Mouse (Mus musculus): Measurements from ENCODE around the gene Dlst.
A peak's percentile ranks its signal among the peaks of the same experiment; 100 is the strongest.

The Dlst gene

DNA sequence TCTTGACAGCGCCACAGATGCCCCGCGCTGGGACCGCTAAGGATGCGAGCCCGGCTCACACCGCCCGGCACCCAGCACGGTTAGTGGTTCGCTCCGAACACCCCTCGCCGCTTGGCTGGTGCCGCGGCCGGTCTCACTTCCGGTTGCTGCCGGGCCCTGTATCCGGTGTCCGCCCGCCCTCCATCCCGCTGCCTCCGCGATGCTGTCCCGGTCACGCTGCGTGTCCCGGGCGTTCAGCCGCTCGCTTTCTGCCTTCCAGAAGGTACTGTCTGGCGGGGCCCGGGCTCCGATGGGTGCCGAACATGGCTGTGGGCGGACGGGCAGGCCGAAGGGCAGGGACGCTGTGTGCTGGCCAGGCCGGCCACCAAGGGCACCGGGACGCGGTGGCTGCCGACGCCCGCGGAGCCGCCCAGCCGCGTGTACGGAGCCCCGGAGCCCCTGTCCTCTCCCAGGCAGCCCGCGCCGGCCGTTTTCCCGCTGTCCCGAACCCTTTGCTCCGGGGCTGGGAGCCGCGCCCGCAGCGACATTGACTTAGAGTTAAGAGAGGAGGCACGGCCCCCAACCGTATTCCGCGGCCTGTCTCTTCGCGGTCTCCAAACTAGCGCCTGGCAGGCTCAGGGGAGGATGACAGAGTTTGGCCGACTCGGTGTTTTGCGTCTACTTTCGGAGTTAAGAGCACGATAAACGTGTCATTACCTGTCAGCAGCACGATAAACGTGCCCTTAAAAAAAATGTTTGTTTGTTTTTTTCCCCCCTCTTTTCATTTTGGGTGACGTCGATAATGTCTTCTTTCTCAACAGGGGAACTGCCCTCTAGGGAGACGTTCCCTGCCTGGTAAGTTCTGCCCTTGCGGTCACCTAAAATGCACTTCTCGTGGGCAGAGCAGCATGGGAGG lies at the start of gene Dlst, which contains the start of gene Prox2:
Gene Dlst (plus strand): TSS at position 136 of the 895 bp plus-strand sequence.
Gene Prox2 (minus strand): TSS at position 62 of the 895 bp plus-strand sequence.
- DNase-seq (ENCODE audit: low spot score in 2 of 2), result peak; percentile 93

DNA sequence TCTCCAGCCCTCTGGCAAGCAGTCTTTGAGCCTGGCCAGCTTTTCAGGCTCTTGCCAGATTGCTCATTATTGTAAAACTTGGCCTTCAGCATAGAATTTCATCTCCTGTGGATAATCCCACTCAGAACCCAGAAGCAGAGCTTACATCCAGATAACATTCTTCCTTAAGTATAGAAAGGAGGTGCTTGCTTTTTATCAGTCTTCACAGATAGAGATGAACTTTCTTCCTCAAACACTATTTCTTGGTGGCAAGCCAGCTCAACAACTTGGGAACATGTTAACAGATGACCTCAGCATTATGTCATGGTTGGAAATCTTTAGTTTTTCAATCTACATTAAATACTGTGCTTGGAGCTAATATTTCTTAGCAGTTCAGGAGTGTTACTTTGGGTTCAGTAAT lies 39.6 kb upstream of the Dlst start:
- DNase-seq (ENCODE audit: low spot score in 2 of 2), result no peak

DNA sequence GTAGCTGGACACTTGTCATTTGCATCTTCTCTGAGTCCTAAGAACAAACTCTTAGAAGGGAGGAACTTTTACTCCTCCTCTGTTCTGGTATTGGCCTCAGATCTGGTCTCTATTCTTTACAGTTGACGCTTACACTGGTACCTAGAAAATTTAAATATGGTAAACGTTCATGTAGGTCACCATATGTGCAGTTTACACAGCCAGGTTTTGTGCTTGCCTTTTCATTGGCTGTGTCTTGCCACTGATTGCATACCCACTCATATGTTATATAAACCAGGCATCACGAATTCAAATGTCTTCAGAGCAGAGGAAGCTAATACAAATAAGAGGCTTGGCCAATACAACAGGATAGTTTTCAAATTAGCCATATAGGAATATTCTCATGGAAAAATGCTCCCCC lies 33.5 kb upstream of the Dlst start:
- DNase-seq (ENCODE audit: low spot score in 2 of 2), result no peak

DNA sequence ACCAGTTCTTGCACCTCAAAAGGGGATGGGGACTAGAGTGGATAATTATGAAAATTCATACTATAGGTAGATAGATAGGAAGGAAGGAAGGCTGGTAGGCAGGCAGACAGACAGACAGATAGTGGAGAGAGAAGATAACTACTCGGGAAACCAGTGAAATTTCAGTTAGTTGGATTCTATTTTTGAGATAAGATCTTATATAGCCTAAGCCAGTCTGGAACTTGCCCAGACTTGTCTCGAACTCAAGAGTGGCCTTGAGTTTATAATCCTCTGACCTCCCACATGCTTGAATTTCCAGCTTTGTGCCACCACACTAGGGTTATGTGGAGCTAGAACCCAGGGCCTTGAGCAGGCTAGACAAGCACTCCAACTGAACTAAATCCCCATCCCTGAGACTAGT lies 26.4 kb upstream of the Dlst start:
- no peak for DNase-seq (ENCODE audit: low spot score in 2 of 2)

DNA sequence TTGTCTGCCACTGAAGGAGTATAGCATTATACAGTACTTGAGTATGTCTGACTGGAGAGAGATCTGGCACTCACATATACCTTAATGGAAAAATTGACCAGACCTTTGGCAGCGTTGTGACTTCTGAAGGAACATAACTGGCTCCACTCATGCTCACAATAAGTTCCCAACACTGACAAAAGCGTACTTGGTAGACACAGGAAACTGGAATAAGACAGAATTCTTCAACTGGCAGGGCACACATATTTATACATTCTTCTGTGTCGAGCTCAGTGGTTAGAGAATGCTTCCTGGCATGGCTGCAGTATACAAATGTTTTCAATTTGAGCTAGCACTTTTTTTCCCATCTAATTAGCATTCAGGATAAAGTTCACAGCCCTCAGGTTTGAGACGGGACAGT lies 25.7 kb upstream of the Dlst start:
- no peak for DNase-seq (ENCODE audit: low spot score in 2 of 2)

DNA sequence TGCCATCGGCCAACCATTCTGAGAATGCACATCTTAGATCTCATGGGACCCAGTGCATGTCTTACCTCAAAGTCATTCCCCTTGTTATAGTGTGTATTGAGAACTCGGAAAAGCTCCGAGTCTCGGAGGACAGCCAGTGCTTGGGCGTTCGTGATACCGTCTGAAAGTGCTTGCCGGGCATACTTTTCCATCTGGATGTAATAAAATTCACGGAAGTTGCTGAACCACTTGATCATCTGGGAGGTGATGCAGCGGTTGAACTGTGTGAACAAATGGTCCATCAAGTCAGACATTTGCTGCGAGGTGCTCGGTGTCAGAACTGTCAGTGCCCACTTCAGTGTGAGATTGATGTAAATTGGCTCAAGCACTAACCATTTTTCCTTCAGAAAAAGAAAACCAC lies 22.8 kb upstream of the Dlst start:
- no peak for DNase-seq (ENCODE audit: low spot score in 2 of 2)

DNA sequence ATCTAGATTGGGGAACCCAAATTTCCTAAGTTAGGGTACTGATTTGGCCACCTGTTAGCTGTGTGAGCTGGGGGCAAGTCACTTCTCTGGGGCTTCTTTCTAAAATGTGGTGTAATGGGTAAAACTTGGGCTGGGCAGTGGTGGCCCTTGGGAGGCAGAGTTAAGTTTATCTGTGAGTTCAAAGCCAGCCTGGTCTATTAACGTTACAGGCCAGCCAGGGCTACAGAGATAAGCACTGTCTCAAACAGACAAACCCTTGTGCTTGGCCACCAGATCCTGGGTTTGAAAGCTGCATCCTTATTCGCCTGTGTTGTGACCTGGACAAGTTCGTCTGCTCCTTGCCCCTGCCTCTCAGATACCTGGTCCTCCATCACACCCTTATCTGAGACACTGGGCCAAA lies 19.4 kb upstream of the Dlst start:
- no peak for DNase-seq (ENCODE audit: low spot score in 2 of 2)

DNA sequence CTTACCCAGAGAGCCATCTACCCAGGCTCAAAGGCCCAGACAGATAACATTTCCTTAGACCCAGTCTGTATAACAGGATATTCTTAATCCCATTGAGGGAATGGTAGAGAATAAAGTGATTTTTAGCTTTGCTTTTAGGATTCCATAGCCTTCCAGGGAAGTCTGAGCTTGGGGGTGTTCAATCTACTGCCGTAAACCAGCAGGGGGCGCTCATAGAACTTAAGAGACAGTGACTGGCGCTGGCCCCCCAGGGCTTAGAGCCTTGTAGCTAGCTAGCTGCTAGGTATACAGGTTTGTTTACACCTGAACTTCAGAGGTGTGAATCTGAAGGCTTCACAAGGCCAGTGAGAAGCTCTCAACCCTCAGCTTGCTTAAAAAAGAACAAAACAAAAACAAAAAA lies 18.4 kb upstream of the Dlst start:
- peak in 1 of 2 experiments; percentile 79 for DNase-seq (ENCODE audit: low spot score in 2 of 2)

DNA sequence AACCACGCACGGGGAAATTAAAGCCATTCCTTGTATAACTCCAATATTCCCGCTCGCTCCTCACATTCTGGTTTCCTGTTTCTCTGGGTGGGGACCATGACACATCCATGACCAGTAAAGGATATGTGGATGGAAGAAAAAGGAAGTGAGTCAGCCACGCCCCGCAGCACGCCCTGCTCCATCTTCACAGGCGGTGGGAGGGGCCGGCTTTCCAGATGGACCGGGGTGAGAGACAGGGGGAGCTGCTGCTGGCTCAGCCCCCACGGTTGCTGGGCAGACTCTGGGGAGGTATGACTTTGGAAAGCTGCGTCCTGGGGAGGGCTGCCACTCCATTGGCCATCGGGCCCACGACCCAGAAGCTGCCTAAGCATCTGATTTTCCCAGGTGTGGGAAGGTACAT lies 16.6 kb upstream of the Dlst start:
- DNase-seq (ENCODE audit: low spot score in 2 of 2), result peak; percentile 60 to 67

DNA sequence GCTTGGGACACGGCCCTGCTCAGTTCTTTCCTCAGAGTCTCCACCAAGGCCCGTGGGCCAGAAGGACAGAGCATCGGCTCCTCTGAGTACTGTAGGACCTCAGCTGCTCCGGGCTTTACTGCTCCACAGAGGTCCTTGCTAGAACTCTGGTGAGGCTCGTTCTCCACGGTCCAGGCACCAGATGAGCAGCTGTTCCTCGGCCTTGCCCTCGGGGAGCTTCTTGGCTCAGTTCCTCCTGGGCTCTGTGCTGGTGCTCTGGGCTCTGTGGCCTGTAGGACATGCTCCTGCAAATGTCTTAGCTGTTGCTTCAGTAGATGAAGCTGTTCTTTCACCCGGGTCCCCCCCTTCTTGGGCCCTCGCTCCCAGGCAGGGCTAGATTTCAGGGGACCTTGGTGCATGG lies 15.9 kb upstream of the Dlst start:
- no peak for DNase-seq (ENCODE audit: low spot score in 2 of 2)

DNA sequence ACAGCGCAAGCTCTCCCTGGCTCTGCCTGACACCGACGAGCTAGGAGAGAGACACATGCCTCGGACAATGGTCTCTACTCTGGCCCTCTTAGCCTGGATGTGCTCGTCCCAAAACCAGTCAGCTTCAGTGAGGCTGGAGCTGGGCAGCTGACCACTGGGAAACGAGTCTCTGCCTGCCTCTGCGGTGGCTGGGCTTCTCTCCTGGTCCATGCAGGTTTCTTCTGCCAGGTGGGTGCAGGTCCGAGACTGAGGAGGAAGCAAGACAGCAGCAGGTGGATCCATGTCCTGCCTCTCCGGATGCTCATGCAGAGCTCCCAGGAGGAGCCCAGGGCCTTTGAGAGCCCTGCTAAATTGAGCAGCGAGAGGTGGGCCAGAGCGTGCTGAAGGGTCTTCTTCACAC lies 15.5 kb upstream of the Dlst start:
- DNase-seq (ENCODE audit: low spot score in 2 of 2), result no peak

DNA sequence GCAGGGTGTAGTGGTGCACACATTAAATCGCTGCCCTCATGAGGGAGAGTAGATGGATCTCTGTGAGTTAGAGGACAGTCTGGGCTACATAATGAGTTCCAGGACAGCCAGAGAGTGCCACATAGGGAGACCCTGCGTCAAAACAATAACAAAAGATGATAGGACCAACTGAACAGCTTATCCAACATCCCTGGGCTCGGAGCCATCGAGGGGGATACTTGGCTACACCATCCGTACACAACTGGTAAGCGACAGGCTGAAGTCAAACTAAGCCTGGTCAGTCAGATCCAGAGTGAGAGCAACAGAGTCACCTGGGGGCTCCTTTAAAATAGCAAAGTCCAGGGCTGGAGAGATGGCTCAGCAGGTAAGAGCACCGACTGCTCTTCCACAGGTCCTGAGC lies 14.8 kb upstream of the Dlst start:
- no peak for DNase-seq (ENCODE audit: low spot score in 2 of 2)

DNA sequence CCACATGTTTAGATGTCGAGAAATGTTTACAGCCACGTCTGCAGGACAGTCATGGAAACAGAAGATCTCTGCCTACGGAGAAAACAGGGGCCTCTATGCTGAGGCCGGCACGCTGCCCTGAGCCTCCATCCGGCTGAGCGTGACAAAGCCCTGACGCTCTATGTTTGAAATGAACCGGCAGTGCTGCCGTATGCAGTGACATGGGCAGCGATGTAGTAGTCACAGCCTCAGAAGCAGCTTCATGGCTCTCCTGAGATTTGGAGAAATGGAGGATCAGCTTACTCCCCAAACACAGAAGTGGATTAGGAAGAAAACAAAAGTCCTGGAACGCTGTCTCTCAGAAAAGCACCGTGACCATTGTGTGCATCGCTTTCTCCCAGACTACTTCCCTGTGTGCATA lies 9.6 kb upstream of the Dlst start:
- DNase-seq (ENCODE audit: low spot score in 2 of 2), result no peak

DNA sequence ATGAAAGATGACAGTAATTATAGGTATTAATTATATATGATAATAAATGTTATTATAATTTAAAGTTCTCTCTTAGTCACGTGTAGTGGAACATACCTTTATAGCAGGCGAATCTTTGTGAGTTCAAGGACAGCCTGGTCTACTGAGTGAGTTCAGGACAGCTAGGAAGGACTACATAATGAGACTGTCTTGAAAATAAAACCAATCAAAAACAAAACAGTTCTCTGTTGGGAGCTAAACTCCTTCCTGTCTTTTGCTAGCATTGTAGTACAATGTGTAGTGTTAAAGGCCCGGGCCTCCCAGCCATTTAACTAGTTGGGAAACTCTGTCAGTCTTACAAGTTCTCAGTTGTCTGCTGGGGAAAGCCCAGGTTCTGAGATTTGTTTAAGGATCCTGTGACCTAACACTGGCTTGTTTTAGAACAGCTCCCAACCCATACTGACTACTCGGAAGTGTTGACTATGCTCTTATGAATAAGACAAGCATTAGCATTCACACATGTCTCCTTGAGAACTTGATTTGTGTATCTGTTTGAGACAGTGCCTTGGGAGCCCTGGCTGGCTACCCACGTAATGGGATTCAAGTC lies 9.0 kb upstream of the Dlst start:
- DNase-seq (ENCODE audit: low spot score in 2 of 2), result no peak

DNA sequence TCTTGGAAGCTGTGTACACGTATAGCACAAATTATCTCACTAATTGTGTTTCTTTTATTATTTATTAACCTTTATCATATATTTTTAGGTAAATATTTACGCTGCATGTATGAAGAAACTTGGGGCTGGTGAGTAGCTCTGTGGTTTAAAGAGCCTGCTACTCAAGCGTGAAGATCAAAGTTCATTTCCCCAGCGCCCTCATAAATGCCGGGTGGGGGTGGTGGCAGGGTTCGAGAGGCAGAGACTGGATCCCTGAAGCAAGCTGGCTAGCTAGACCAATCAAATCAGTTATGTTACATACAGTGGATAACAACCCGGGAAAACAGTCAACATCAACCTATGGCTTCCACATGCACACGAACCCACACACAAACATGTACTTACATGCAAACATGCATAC lies 7.5 kb upstream of the Dlst start:
- no peak for DNase-seq (ENCODE audit: low spot score in 2 of 2)

DNA sequence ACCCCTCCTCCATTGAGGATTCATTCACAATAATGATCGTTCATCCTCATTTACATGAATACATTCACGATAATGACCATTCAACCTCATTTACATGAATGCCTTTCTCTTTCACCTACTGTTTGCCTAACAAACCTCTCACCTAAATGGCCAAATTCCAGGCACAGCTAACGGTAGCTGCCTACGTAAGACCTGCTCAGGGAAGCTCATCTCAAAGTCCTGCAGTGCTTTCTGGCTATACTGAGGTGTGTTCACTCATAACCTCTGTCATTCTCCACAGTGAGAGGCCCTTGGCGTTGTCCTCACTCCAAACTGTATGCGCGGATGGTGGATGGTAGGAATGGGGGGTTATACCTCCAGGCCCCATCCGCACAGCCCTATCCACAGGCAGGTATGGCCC lies 5.8 kb upstream of the Dlst start:
- no peak for DNase-seq (ENCODE audit: low spot score in 2 of 2)

DNA sequence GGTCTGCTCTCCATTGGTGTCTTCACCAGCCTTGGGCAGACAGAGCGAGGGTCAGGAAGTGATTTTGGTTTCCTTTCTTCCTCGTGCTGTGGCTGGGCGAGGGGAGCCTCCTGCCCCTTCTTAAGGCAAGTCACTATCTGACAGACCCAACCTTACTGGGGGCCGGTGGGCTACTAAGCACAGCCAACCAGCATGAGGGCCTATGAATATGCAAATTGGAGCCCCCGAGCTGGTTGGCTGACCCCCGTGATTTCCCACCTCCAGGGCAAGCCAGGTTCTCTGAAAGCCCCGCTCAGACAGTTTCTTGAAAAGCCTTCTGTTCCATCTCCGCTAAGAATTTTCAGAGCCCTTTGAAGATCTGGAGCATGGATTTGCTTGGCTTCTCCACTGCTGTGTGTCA lies 4.3 kb upstream of the Dlst start:
- DNase-seq (ENCODE audit: low spot score in 2 of 2), result no peak

DNA sequence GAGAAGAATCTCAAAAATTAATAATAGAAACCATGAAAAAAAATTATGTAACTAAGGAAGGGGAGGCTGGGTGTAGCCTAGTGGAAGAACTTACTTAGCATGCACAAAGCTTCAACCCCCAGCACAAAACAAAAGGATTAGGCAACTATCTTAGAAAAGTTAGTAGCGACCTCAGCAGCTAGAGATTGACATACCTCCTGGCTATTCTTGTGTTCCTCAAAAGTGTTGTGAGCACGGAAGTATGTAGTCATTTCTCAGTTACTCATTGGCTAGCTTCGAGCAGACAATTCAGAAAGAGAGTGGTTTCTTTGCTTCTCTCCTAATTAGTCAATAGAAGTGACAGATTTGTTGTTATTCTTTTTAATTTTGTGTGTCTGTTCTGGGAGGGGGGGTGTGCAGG lies 2.0 kb upstream of the Dlst start:
- no peak for DNase-seq (ENCODE audit: low spot score in 2 of 2)

DNA sequence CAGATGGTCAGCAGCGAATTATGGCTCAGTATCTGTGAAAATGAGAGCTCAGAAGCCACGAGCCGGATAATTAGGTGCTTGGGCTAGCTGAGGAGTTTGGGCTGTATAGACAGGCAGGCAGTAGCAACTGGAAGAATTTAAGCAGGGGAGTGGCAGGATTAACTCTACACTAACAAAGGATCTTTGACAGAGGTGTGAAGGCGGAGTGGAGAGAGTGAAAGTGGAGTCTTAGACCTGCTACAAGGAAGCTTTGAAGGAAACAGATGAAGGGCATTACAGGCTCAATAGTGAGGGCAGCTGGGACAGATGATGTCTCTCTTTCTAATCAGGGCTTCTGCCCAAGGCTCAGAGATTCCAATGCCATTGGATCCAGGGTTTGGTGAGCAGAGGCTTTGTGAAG lies 1.2 kb upstream of the Dlst start:
- no peak for DNase-seq (ENCODE audit: low spot score in 2 of 2)

DNA sequence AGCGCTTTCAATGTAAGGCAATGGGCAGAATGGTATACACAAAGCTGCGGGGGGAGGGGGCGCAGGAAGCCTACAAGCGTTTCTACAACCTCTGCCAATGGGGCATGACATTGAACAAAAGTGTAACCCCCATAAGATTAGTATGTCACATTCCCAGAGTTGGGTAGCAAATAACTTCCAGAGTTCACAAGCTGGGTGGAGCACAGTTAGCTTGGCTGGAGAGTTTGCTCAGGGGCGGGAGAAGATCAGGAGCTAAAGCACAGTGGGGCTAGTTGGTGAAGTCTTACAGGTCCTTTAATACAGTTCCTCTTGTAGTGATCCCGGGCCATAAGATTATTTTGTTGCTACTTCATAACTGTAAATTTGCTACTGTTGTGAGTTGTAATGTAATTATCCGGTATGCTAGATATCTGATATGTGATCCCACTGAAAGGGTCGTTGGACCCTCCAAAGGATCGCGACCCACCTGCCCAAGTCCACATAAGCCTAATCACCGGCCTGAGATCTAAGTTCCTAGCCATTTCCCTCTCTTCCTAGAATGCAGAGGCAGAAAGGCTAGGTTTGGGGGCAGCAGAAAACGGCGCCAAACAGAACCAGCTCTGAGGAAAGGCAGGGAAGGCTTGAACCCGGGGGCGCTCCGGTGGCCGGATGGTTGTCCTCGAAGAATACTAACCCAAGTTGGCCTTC lies 479 bp upstream of the Dlst start:
- DNase-seq (ENCODE audit: low spot score in 2 of 2), result no peak

DNA sequence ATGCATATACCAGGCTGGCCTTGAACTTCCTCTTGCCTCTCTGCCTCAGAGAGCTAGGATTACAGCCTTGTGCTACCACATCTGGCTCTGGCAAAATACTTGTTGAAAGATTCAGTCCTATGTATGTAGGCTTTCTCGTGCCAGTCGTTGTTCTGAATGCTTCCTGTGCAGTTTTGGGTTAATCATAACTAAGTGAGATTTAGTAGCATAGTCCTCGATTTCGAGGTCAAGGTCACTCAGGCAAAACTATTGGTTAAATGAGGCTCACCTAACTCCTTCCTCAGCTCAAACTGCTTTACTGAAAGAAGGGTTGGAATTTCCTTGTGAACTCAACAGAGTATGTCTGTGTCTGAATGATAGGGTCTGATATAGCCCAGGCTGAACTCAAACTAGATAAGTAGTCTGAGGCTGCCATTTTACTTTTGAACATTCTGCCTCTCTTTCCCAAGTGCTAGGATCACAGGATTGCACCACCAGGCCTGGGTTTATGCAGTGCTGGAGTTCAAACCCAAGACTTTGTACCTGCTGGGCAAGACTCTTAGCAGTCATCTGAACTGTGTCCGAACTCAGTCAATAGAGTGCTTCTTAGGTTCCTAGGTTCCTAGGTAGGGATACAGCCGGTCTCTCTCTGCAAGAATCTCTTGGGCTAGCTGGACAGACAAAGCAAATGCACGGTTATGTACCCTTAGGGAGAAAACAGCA lies 2.1 kb downstream of the Dlst start:
- DNase-seq (ENCODE audit: low spot score in 2 of 2), result no peak

DNA sequence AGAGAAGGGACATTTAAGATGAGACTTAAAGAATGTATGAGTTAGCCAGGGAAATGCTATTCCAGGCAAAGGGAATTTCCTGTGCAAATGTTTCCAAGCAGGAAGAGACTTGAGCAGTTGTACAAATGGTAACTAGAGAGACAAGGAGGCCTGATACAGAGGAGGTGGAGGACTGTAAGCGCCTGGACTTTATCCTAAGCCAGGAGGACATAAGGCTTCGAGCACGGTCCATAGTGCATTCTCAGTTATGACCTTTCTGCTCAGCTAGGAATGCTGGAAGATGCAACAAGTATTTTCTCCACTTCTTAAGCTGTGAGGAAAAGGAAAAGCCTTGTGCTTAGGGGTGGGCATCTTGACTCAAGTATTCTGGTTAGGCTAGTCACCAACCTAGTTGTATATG lies 2.7 kb downstream of the Dlst start:
- DNase-seq (ENCODE audit: low spot score in 2 of 2), result no peak
